Mouse (Mus musculus): Measurements from ENCODE around the gene Scrn1.

The Scrn1 gene

GRCm38 (mm10) chr6:54552721-54553413 lies 13.4 kb downstream of the Scrn1 start:
- TF ChIP-seq GATA4 (IDR thresholded peaks at IDR 0.05; ENCODE audit: insufficient replicate concordance, low read length), result no peak

- TF ChIP-seq GATA4 (IDR thresholded peaks at IDR 0.05; ENCODE audit: insufficient replicate concordance, low read length), result no peak
These were observed 15.4 kb downstream of the Scrn1 start for GRCm38 (mm10) chr6:54550801-54551323.

- TF ChIP-seq GATA4 (IDR thresholded peaks at IDR 0.05; ENCODE audit: insufficient replicate concordance, low read length), result no peak
These were observed 17.0 kb downstream of the Scrn1 start for GRCm38 (mm10) chr6:54549311-54549710.

GRCm38 (mm10) chr6:54548314-54549019 lies 17.8 kb downstream of the Scrn1 start:
- TF ChIP-seq GATA4 (IDR thresholded peaks at IDR 0.05; ENCODE audit: insufficient replicate concordance, low read length), result no peak

- no peak for TF ChIP-seq GATA4 (IDR thresholded peaks at IDR 0.05; ENCODE audit: insufficient replicate concordance, low read length)
These were observed 22.6 kb downstream of the Scrn1 start for GRCm38 (mm10) chr6:54543646-54544045.

GRCm38 (mm10) chr6:54542836-54543235 lies 23.5 kb downstream of the Scrn1 start:
- no peak for TF ChIP-seq GATA4 (IDR thresholded peaks at IDR 0.05; ENCODE audit: insufficient replicate concordance, low read length)

GRCm38 (mm10) chr6:54540252-54540887 lies 25.9 kb downstream of the Scrn1 start:
- TF ChIP-seq GATA4 (IDR thresholded peaks at IDR 0.05; ENCODE audit: insufficient replicate concordance, low read length), result no peak

- no peak for TF ChIP-seq GATA4 (IDR thresholded peaks at IDR 0.05; ENCODE audit: insufficient replicate concordance, low read length)
These were observed 26.9 kb downstream of the Scrn1 start for GRCm38 (mm10) chr6:54539396-54539795.

GRCm38 (mm10) chr6:54538773-54539173 lies 27.5 kb downstream of the Scrn1 start:
- no peak for TF ChIP-seq GATA4 (IDR thresholded peaks at IDR 0.05; ENCODE audit: insufficient replicate concordance, low read length)

GRCm38 (mm10) chr6:54537053-54537452 lies 29.2 kb downstream of the Scrn1 start:
- TF ChIP-seq GATA4 (IDR thresholded peaks at IDR 0.05; ENCODE audit: insufficient replicate concordance, low read length), result no peak

- no peak for TF ChIP-seq GATA4 (IDR thresholded peaks at IDR 0.05; ENCODE audit: insufficient replicate concordance, low read length)
These were observed 30.8 kb downstream of the Scrn1 start for GRCm38 (mm10) chr6:54535485-54535884.

- TF ChIP-seq GATA4 (IDR thresholded peaks at IDR 0.05; ENCODE audit: insufficient replicate concordance, low read length), result no peak
These were observed 35.2 kb downstream of the Scrn1 start for GRCm38 (mm10) chr6:54531048-54531481.

GRCm38 (mm10) chr6:54530182-54530581 lies 36.1 kb downstream of the Scrn1 start:
- no peak for TF ChIP-seq GATA4 (IDR thresholded peaks at IDR 0.05; ENCODE audit: insufficient replicate concordance, low read length)

GRCm38 (mm10) chr6:54528666-54529065 lies 37.6 kb downstream of the Scrn1 start:
- no peak for TF ChIP-seq GATA4 (IDR thresholded peaks at IDR 0.05; ENCODE audit: insufficient replicate concordance, low read length)

GRCm38 (mm10) chr6:54518758-54519157 lies 47.5 kb downstream of the Scrn1 start:
- no peak for TF ChIP-seq GATA4 (IDR thresholded peaks at IDR 0.05; ENCODE audit: insufficient replicate concordance, low read length)
